Mouse (Mus musculus) frontal cortex, postnatal 10 days (tissue): ENCODE measurements around the gene Lysmd1.
A peak's percentile ranks its signal among the peaks of the same experiment; 100 is the strongest.

Source experiments
- DNase-seq, 2 experiments: peaks; one replicate each; pipeline ENCODE4 v3.0.0; 2022; ENCODE audit warnings: low spot score in 2 of 2, mixed read lengths in 1 of 2

Lysmd1 gene

GRCm38 (mm10) chr3:95173256-95173949 lies 39.5 kb downstream of the Lysmd1 start:
- peak in 1 of 2 experiments; percentile 29 for DNase-seq

GRCm38 (mm10) chr3:95174011-95174592 lies 40.2 kb downstream of the Lysmd1 start:
- DNase-seq = peak in 1 of 2 experiments; percentile 80

- DNase-seq = no peak
These were observed 42.6 kb downstream of the Lysmd1 start for GRCm38 (mm10) chr3:95176500-95176899.

GRCm38 (mm10) chr3:95177583-95177982 lies 43.7 kb downstream of the Lysmd1 start:
- no peak for DNase-seq

GRCm38 (mm10) chr3:95178948-95179347 lies 45.1 kb downstream of the Lysmd1 start:
- peak in 1 of 2 experiments; percentile 20 for DNase-seq

GRCm38 (mm10) chr3:95179890-95180289 lies 46.0 kb downstream of the Lysmd1 start:
- DNase-seq = no peak

- no peak for DNase-seq
These were observed 48.0 kb downstream of the Lysmd1 start for GRCm38 (mm10) chr3:95181841-95182240.

GRCm38 (mm10) chr3:95184796-95185577 lies 51.1 kb downstream of the Lysmd1 start:
- no peak for DNase-seq

- no peak for DNase-seq
These were observed 52.2 kb downstream of the Lysmd1 start for GRCm38 (mm10) chr3:95186100-95186499.

GRCm38 (mm10) chr3:95186888-95187287 lies 53.0 kb downstream of the Lysmd1 start:
- DNase-seq = no peak
